8 mouse cellular contexts compared by ENCODE assay signal in the genomic region with DNA sequence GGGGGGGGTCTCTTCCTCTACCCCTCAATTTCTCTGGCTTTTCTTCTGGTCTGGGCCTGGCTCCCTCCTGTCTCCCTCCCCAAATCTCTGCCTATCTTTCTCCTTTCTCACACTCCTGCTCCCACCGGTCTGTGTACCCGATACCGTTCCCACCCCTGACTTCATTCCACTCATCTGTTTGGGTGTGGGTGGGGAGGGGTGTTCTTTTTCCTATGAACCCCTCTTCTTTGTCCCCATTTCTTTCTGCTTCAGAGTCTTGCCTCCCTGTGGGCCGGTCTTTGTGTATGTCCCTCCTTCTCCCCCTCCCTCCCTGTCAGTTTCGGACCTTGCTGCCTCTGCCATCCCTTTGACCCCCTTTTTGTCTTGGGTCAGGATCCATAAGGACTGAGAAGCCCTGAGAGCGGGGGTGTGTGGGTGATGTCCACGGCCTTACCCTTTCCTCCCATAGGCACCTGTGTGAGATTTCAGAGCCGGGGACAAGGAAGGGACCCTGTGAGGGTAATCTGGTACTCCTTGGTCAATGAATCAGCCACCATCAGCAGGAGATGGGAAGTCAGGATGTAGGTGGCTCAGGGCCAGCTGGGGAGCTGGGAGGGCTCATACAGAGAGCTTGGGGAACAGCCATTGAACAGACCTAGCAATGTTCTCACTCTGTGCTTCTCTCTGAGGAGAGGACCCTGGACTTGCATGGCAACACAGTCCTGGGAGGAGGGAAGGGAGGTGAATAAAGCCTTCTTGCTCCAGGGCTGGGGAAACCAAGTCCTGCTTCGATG. TPM values are rescaled to one million over a fixed set of nuclear protein-coding genes. Genes with fewer than 3 reads are reported as not detected.
DNase-seq lines count a peak whose midpoint lies in the region; ATAC-seq lines count a peak whose summit lies in the region.

No protein-coding gene starts in this region.

- peak; percentile 92 for DNase-seq in heart, adult 11 months
- no peak for DNase-seq in heart, adult 9 months (ENCODE audit: low spot score in 2 of 2)
- DNase-seq in 3T3-L1 (ENCODE audit: low read depth, low spot score), result peak; percentile 26
- DNase-seq in adrenal gland, adult 8-10 months, result no peak
- DNase-seq in ovary, adult 18-20 months (ENCODE audit: low spot score), result no peak
- DNase-seq in adrenal gland, postnatal 10 days, result no peak

- H3K9ac ChIP-seq in forebrain, embryonic 13.5 days, result peak overlapping the region; percentile 64
- peak overlapping the region; percentile 18; the same call in 1 of the 2 replicates for H3K9ac ChIP-seq in limb, embryonic 15.5 days

- peak overlapping the region; percentile 50 for H3K4me2 ChIP-seq in forebrain, embryonic 13.5 days
- H3K4me2 ChIP-seq in limb, embryonic 15.5 days, result peak overlapping the region; percentile 46

- peak overlapping the region; percentile 9; the same call in 1 of the 2 replicates for H3K4me3 ChIP-seq in forebrain, embryonic 13.5 days
- H3K4me3 ChIP-seq in limb, embryonic 15.5 days, result peak overlapping the region; percentile 25

- H3K9me3 ChIP-seq in forebrain, embryonic 13.5 days (replicated peaks), result no peaks in the 10 kb centered on the region
- no peaks in the 10 kb centered on the region for H3K9me3 ChIP-seq in limb, embryonic 15.5 days

- ATAC-seq in forebrain, embryonic 13.5 days, result peak; percentile 44; the same call in 1 of the 2 replicates
- no peak for ATAC-seq in limb, embryonic 15.5 days (ENCODE audit: insufficient number of reproducible peaks, low FRiP score, low TSS enrichment, low read depth)

- 27% methylated on average over 9 of the region's 9 CpGs for WGBS in forebrain, embryonic 13.5 days
- WGBS in limb, embryonic 15.5 days, result 51% methylated on average over 9 of the region's 9 CpGs

- H3K36me3 ChIP-seq in forebrain, embryonic 13.5 days (ENCODE audit: poor library complexity, severe bottlenecking), result no peaks in the 10 kb centered on the region
- H3K36me3 ChIP-seq in limb, embryonic 15.5 days, result no peaks in the 10 kb centered on the region

- H3K4me1 ChIP-seq in forebrain, embryonic 13.5 days, result peaks cover 26% of the 10 kb centered on the region
- peaks cover 38% of the 10 kb centered on the region for H3K4me1 ChIP-seq in limb, embryonic 15.5 days

- no peaks in the 10 kb centered on the region for H3K27me3 ChIP-seq in forebrain, embryonic 13.5 days
- no peaks in the 10 kb centered on the region for H3K27me3 ChIP-seq in limb, embryonic 15.5 days

- peak overlapping the region; percentile 91 for H3K27ac ChIP-seq in forebrain, embryonic 13.5 days
- peak overlapping the region; percentile 81 for H3K27ac ChIP-seq in limb, embryonic 15.5 days

RNA-seq across cellular contexts. Expression of a gene that starts 19.5 kb away (rescaled TPM):
- polyA plus RNA-seq in forebrain, embryonic 13.5 days (2015; fragmentation: Nextera tagmentation; extraction: Ambion mirVana), result 0.49 and 1.1 TPM in 2 replicates
- 2.0 and 2.2 TPM in 2 replicates for polyA plus RNA-seq in limb, embryonic 15.5 days (2015; fragmentation: Nextera tagmentation; extraction: Ambion mirVana)
- total RNA-seq in adrenal gland, adult 8-10 months (2022), result 1 to 10 TPM in 3 of 4 experiments, under 1 TPM in 1; 0.81 to 7.0 (median 4.1) TPM
- total RNA-seq in adrenal gland, postnatal 10 days (2021), result 1 to 10 TPM; 1.7 to 3.7 TPM

Comparison
In these comparisons a context has a peak if more than half of its experiments do, and no peak if none do; other contexts are left out.
1. DNase-seq: peak in heart, adult 11 months (single experiment) and 3T3-L1 (single experiment); none in heart, adult 9 months (0 of 2), adrenal gland, adult 8-10 months (single experiment), ovary, adult 18-20 months (single experiment) and adrenal gland, postnatal 10 days (single experiment).